Mouse (Mus musculus): ENCODE data around the gene Sesn3.
"Not testable (repeated sequence)": the region's sequence is repeated elsewhere in the genome, so short reads cannot be mapped to it uniquely, and the experiment has no call there.

The Sesn3 gene

GRCm38 (mm10) chr9:14274986-14275720 is at the start of gene Sesn3:
Gene Sesn3 (plus strand): TSS chr9:14275067.
- in situ Hi-C loops (cut with MboI, MseI): loop anchor here (10.0 to 25.0 kb wide), 3 partner anchors 380 to 963 kb away; no protein-coding TSS in a partner anchor

GRCm38 (mm10) chr9:14227086-14227485 is 47.8 kb upstream of the Sesn3 start:
- in situ Hi-C loops (cut with MboI, MseI): not testable (repeated sequence)

- in situ Hi-C loops (cut with MboI, MseI): no loop called here
These were observed 41.0 kb upstream of the Sesn3 start for GRCm38 (mm10) chr9:14233702-14234373.

DNA sequence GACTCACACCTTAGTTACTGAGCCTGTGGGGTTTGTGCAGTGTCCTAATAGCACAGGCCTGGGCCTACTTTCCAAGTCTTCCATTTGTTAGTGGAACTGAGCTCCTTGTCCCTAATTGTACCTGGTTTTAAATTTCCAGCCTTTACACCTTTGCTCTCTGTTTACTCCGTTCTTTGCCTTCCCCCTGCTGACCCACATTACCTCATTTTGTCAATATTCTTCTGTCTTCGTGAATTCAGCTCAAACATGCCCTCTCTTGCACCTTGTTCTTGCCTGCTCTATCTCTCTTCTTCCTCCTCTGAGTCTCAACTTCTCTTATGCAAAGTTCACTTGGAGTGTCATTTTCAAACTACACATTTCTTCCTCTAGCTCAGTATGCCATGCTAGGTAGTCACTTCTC is 39.6 kb upstream of the Sesn3 start:
- in situ Hi-C loops (cut with MboI, MseI): no loop called here

GRCm38 (mm10) chr9:14241003-14241402 is 33.9 kb upstream of the Sesn3 start:
- in situ Hi-C loops (cut with MboI, MseI): not testable (repeated sequence)

GRCm38 (mm10) chr9:14242308-14242707 is 32.6 kb upstream of the Sesn3 start:
- in situ Hi-C loops (cut with MboI, MseI): no loop called here

GRCm38 (mm10) chr9:14244528-14244927 is 30.3 kb upstream of the Sesn3 start:
- in situ Hi-C loops (cut with MboI, MseI): no loop called here

DNA sequence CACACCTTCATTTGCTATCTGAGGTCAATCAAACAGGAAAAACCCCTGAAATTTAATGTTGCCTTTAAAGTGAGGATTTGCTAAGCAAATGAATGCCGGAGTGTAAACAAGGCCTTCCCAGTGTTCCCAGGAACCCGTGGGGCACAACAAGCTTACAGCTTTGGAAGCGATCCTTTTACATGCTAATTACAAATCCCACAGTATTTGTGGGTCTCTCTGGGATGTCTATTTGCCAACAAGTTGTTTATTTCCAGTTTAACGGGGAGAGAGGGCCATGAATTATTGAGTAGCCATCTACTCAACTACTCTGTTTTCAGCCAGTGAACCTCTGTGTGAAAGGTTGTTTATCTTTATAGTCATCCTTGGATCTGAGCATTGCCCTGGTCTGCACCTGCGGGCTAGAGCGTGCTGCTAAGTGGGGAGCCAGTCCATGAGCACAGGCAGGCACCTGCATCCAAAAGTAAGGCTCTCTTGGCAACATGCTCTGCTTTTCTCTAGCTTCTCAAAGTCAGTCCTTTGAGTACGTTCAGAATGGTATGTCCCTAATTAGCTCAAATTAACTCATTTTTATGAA is 29.8 kb upstream of the Sesn3 start:
- in situ Hi-C loops (cut with MboI, MseI): no loop called here

GRCm38 (mm10) chr9:14246016-14246799 is 28.7 kb upstream of the Sesn3 start:
- in situ Hi-C loops (cut with MboI, MseI): no loop called here

- in situ Hi-C loops (cut with MboI, MseI): no loop called here
These were observed 27.2 kb upstream of the Sesn3 start for GRCm38 (mm10) chr9:14247480-14248208.

DNA sequence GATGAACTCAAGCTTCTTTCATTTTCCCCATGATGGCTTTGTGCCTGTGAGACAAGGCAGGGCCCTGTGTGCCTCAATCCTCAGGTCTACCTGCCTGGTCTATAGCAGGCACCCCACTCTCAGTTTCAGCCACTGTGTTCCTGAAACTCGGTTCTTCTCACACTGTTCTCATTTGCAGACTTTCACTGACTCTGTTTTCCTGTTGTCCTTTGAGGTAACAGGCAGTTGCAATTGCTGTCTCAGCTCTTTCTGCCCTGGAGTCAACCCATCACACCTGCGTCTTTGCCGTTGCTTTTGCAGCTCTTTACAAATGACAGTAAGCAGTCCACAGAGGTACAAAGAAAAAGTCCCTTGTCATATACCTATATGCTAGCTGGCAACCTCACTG is 26.7 kb upstream of the Sesn3 start:
- in situ Hi-C loops (cut with MboI, MseI): no loop called here

DNA sequence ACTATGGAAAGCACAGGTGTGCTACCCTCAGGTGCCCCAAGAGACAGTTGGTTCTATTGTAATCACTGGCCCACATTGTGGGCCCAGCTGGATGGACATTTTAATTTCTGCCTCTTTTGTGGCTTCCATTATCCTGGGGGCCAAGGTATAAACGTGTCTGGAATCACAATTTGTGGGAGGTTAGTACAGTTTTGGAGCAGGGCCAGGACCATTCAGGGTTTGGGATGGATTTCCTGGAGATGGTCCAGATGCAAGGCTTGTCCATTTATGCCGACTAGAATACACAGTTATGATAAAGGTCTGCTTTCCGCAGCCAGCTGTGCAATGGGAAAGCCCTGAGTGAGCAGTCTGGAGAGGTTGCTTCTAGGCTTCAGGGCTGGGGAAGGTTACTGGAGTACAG is 13.7 kb upstream of the Sesn3 start:
- in situ Hi-C loops (cut with MboI, MseI): no loop called here

GRCm38 (mm10) chr9:14262568-14262972 is 12.3 kb upstream of the Sesn3 start:
- in situ Hi-C loops (cut with MboI, MseI): no loop called here

GRCm38 (mm10) chr9:14266470-14266869 is 8.4 kb upstream of the Sesn3 start:
- in situ Hi-C loops (cut with MboI, MseI): no loop called here

DNA sequence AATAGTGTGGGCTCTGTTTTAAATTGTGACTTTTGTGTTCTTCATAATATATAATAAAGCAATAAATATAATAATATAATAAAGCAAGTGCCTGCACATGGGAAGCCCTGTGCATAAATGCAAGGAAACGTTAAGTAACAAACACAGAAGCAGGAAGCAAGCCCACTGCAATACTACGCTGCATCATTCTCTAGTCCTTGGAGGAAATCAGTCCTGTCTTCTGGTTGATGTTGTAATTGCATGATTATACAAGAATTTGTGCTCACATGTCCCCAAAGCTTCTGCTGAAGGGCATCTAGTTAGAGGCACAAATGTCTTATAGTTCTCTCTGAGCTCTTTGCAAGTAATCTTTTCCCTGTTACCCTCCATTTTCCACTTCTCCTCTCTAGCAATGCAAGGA is 6.3 kb upstream of the Sesn3 start:
- in situ Hi-C loops (cut with MboI, MseI): no loop called here

GRCm38 (mm10) chr9:14272921-14273320 is 1.9 kb upstream of the Sesn3 start:
- in situ Hi-C loops (cut with MboI, MseI): loop anchor here (10.0 kb wide), 2 partner anchors 378 to 638 kb away; no protein-coding TSS in a partner anchor

DNA sequence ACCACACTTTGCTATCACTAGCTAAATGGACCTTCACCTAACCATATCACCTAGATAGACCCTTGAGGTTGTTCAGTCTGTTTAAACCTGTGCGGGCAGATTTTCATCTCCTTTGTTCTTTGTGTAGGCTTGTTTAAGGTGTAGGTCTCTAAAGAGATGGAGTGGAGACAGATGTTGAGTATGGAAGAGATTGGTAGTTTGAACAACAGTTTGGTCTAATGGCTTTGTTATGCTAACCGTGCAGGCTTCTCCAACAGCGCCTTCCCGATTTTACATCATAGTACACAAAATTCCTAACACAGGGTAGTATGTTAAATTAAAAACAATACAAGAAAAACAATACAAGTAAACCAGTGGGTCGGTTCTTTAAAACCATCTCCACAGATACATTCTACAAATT is 281 bp upstream of the Sesn3 start:
- in situ Hi-C loops (cut with MboI, MseI): loop anchor here (10.0 kb wide), 2 partner anchors 380 to 640 kb away; no protein-coding TSS in a partner anchor

DNA sequence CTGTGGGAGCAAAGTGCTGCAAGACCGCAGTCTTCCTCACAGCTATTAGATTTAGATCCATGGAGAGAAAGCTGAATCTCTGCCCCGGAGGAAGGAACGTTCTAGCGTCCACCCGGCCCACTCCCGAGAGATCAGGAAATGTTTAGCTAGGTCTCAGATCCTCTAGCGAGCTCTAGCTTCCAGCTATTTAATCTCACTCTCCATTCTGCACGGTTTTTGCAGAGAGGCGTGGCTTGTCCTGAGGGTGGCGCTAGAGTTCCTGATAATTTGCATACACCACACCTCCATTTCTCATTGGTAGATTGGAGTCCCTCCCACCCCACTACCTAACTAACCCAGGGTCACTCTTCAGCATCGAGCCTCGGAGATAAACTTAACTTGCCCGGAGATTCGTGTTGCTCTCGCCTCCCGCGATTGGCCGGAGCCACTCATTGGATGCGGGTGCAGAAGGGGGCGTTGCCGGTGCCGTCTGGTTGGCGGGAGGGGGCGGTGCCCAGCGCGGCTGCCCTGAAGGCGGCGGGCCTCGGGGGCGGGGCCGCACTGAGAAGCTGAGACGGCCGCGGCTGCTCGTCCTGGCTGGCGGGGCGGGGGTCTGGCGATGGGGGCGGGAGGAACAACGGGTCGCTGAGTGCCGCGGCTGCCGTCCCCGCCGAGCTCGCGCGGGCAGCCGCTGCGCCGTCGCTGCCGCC is 1.1 kb downstream of the Sesn3 start:
- in situ Hi-C loops (cut with MboI, MseI): loop anchor here (10.0 to 25.0 kb wide), 3 partner anchors 381 to 964 kb away; no protein-coding TSS in a partner anchor

DNA sequence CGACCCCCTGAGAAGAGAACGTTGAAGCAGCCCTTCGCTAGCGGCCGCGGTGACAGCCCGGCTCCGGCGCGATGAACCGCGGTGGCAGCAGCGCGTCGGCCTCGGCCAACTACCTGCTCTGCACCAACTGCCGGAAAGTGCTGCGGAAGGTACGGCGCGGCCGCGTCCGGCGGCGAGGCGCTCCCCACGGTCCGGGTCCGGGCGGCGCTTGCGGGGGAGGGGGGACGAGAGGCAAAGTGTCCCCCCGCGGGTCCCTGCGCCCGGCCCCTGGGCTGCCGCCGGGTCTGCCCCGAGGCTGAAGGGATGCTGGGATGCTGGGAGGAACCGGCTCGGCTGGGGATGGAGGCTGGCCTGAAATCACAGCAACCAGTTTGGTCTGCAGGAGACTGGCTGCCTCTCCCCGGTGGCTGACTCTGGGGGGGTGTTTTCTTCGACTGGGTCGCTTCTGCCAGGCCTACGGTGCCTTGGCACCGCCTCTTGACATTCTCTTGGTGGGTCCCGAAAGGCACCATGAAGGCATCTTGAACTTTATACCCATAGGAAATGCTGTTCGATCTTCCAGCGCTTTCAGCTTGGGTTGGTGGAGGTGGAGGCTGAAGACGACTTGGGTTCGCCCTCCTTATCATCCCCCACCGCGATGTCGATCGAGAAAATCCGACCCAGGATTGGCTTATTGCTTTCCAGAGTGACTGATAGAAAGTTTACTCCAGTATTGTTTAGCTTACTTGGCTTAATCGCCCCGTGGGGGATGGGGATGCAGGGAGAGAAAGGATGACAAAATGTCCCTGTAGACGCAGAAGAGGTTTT is 1.8 kb downstream of the Sesn3 start:
- in situ Hi-C loops (cut with MboI, MseI): loop anchor here (10.0 to 25.0 kb wide), 3 partner anchors 382 to 964 kb away; no protein-coding TSS in a partner anchor
